Mouse (Mus musculus) bone marrow macrophage, adult 2 months (primary cell): ENCODE measurements at regions not wholly inside any gene's neighbourhood (a gene's known extent, or its start where the extent isn't known, plus 50 kb on each side); places are given as distances from the start of the nearest gene placed in this dataset.

Source experiments
- CTCF ChIP-seq: IDR thresholded peaks from 2 replicates; pipeline ENCODE4 v1.5.1; 2012; ENCODE audit warnings: low read depth, mild to moderate bottlenecking, low read length, moderate library complexity
- POLR2A ChIP-seq: IDR thresholded peaks from 2 replicates; pipeline ENCODE4 v1.6.1; 2012; ENCODE audit warnings: mild to moderate bottlenecking, low read depth, low read length, borderline replicate concordance

GRCm38 (mm10) chr1:76075213-76075612, 529.1 kb downstream of the Slc4a3 start:
- TF ChIP-seq CTCF (no peak), POLR2A (no peak)
